Mouse (Mus musculus) bone marrow macrophage, adult 2 months (primary cell): ENCODE data around the gene Elmo1. TPM values are rescaled to one million over a fixed set of nuclear protein-coding genes. Genes with fewer than 3 reads are reported as not detected.
"Not testable (repeated sequence)": the region's sequence is repeated elsewhere in the genome, so short reads cannot be mapped to it uniquely, and the experiment has no call there.

Experiments
- H3K27ac ChIP-seq: 2 replicates; pipeline ENCODE4 v1.5.1; 2012; ENCODE audit warnings: low read depth, low read length; ENCODE audit not compliant: insufficient read depth
- H3K4me1 ChIP-seq: 2 replicates; pipeline ENCODE4 v1.6.1; 2012; ENCODE audit warnings: low read length; ENCODE audit not compliant: control insufficient read depth, insufficient read depth
- H3K4me3 ChIP-seq: 2 replicates; pipeline ENCODE4 v1.5.1; 2012; ENCODE audit warnings: mild to moderate bottlenecking, low read length, moderate library complexity; ENCODE audit not compliant: insufficient read depth
- CTCF ChIP-seq: IDR thresholded peaks from 2 replicates; pipeline ENCODE4 v1.5.1; 2012; ENCODE audit warnings: low read depth, mild to moderate bottlenecking, low read length, moderate library complexity
- POLR2A ChIP-seq: IDR thresholded peaks from 2 replicates; pipeline ENCODE4 v1.6.1; 2012; ENCODE audit warnings: mild to moderate bottlenecking, low read depth, low read length, borderline replicate concordance
- polyA plus RNA-seq: library from polyadenylated mRNA; stranded (reverse); fragments of >200 nt; gene quantifications from 2 replicates; pipeline ENCODE4 v1.2.4, GENCODE M21; 2012; ENCODE audit not compliant: missing spikeins, insufficient read depth, insufficient read length

Elmo1 gene
- polyA plus RNA-seq, 1 experiment = 60.9 TPM

GRCm38 (mm10) chr13:20598618-20599017 lies 508.2 kb downstream of the Elmo1 start:
- TF ChIP-seq CTCF (no peak), POLR2A (no peak)
- no peak overlapping the region for H3K4me3 ChIP-seq
- H3K4me1 ChIP-seq = no peaks in the 10 kb centered on the region; the same call in 1 of the 2 replicates
- H3K27ac ChIP-seq = no peak overlapping the region

- no peak overlapping the region for H3K4me3 ChIP-seq
- TF ChIP-seq POLR2A (no peak), CTCF (no peak)
- H3K4me1 ChIP-seq = no peaks in the 10 kb centered on the region; the same call in 1 of the 2 replicates
- no peak overlapping the region for H3K27ac ChIP-seq
Measured at GRCm38 (mm10) chr13:20600246-20600645, 509.9 kb downstream of the Elmo1 start.

GRCm38 (mm10) chr13:20601421-20601820 lies 511.0 kb downstream of the Elmo1 start:
- TF ChIP-seq CTCF (no peak), POLR2A (no peak)
- Histone ChIP-seq H3K4me1 (no peaks in the 10 kb centered on the region; the same call in 1 of the 2 replicates), H3K27ac (no peak overlapping the region), H3K4me3 (no peak overlapping the region)

- H3K4me3 ChIP-seq = no peak overlapping the region
- TF ChIP-seq CTCF = no peak
- no peak for TF ChIP-seq POLR2A
- no peak overlapping the region for H3K27ac ChIP-seq
- no peaks in the 10 kb centered on the region for H3K4me1 ChIP-seq
Measured at GRCm38 (mm10) chr13:20606891-20607290, 516.5 kb downstream of the Elmo1 start.

- TF ChIP-seq CTCF (no peak), POLR2A (no peak)
- Histone ChIP-seq H3K4me1 (no peaks in the 10 kb centered on the region), H3K27ac (no peak overlapping the region), H3K4me3 (no peak overlapping the region)
Measured at GRCm38 (mm10) chr13:20609003-20609688, 518.8 kb downstream of the Elmo1 start.

- TF ChIP-seq CTCF = no peak
- TF ChIP-seq POLR2A = no peak
Measured at GRCm38 (mm10) chr13:20615596-20616469, 525.4 kb downstream of the Elmo1 start.

GRCm38 (mm10) chr13:20619946-20620345 lies 529.5 kb downstream of the Elmo1 start:
- TF ChIP-seq POLR2A = no peak
- no peak for TF ChIP-seq CTCF
- Histone ChIP-seq H3K27ac (no peak overlapping the region), H3K4me3 (no peak overlapping the region), H3K4me1 (0 out of 2 replicates have a peak, but pooled peaks cover 3% of the 10 kb centered on the region)

More at GRCm38 (mm10) chr13:20615596-20616469, 525.4 kb downstream of the Elmo1 start:
- no peak overlapping the region for H3K27ac ChIP-seq
- H3K4me3 ChIP-seq = no peak overlapping the region
- H3K4me1 ChIP-seq = 0 out of 2 replicates have a peak, but pooled peaks cover 3% of the 10 kb centered on the region

GRCm38 (mm10) chr13:20623071-20623850 lies 532.9 kb downstream of the Elmo1 start:
- Histone ChIP-seq H3K4me1 (0 out of 2 replicates have a peak, but pooled peaks cover 1% of the 10 kb centered on the region), H3K4me3 (no peak overlapping the region), H3K27ac (no peak overlapping the region)
- TF ChIP-seq CTCF (no peak), POLR2A (no peak)

GRCm38 (mm10) chr13:20627796-20628195 lies 537.4 kb downstream of the Elmo1 start:
- Histone ChIP-seq H3K4me3 (no peak overlapping the region), H3K27ac (no peak overlapping the region), H3K4me1 (no peaks in the 10 kb centered on the region)
- TF ChIP-seq POLR2A (no peak), CTCF (no peak)

- TF ChIP-seq CTCF = no peak
- TF ChIP-seq POLR2A = no peak
- Histone ChIP-seq H3K27ac (no peak overlapping the region), H3K4me1 (no peaks in the 10 kb centered on the region; the same call in 1 of the 2 replicates), H3K4me3 (no peak overlapping the region)
Measured at GRCm38 (mm10) chr13:20632477-20632876, 542.1 kb downstream of the Elmo1 start.

- not testable (repeated sequence) for H3K4me1 ChIP-seq, H3K4me3 ChIP-seq, H3K27ac ChIP-seq
Measured at GRCm38 (mm10) chr13:20634679-20635078, 544.3 kb downstream of the Elmo1 start.
